Mouse (Mus musculus) ovary, postnatal 14 days (tissue): Measurements from ENCODE around the gene Sorbs1.
A peak's percentile ranks its signal among the peaks of the same experiment; 100 is the strongest.

Experiments used
- DNase-seq: peaks from one replicate; pipeline ENCODE4 v3.0.0; 2022; ENCODE audit warnings: low spot score

Gene Sorbs1

DNA sequence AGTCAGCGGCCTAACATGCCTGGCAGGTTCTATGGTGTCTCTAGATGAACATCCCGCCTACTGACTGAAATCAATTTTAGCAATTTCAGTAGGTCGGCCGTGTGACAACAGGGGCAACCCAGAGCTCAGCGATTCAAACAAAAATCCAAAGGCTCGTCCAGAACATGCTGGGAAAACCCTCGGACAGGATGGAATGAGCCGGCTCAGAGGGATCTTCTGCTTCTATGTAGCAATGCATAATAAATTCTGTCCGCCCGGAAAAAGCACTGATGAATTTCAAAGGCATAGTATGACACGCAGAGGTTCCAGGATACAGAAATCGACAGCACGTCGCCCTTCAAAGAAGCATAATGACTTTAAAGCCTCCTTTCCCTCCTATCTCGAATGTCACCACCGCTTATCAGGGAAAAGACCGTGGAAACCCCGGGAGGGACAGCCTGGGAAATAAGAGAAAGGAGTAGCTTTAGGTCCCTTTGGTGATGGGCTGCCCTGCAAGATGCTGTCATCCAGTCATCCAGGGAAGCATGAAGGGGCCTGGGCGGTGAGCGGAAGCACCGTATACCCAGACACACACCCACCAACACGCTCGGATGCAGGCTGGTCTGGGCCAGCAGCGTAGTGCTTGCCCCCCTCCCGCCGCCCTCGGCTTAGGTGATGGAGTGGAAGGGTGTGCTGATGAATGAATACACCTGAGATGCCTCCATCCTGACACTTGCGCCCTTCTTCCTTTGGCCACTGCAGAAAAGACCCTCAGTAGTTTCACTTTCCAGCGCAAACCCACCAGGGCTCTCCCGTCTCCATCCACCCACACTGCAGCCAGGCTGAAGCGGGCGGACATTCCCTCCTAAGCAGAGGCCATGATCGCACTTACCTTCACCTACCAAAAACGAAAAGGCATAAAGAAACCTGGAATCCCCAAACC is 818 bp downstream of the Sorbs1 start:
- no peak for DNase-seq

DNA sequence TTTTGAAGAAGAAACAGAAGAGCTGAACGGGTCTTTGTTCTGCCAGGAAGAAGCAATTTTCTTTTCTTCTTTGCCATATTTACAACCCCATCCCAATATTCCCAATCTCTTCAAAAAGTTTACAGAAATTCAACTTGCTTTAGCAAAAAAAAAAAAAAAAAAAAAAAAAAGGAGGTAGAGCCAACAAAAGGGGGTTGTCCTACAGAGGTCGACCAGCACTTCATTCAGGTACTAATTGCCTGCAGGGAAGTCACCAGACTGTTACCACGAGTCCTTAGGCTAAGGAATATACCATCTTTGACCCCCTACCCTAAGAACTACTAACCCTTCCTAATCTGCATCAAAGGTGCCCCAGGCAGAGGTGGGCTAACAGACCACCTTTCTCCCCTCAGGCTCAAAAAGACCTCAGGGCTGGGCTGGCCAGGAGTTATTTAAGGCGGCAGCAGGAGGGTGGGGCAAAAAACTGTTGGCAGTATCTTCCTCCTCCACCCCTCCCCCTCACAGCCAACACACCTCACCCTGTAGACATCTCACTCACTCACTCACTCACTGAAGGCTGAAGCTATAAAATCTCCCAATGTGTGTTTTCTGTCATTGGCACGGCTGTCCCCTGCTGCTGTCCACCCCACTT is 1.8 kb downstream of the Sorbs1 start:
- DNase-seq, result no peak

DNA sequence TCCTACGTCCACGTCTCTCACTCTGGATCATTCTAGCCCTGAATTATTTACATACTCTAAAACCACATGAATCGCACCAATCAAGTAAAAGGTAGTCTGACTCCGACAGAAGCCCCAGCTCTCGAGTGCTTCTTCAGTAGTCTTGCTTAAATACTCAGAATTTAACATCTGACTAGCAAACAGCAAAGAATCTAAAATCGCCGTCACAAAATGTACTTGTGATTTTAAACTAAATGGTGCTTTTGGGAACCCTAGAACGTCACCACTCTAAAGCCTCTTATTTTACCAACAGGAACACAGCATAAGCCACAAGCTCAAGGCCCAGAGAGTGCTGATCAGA is 2.5 kb downstream of the Sorbs1 start:
- DNase-seq, result no peak

DNA sequence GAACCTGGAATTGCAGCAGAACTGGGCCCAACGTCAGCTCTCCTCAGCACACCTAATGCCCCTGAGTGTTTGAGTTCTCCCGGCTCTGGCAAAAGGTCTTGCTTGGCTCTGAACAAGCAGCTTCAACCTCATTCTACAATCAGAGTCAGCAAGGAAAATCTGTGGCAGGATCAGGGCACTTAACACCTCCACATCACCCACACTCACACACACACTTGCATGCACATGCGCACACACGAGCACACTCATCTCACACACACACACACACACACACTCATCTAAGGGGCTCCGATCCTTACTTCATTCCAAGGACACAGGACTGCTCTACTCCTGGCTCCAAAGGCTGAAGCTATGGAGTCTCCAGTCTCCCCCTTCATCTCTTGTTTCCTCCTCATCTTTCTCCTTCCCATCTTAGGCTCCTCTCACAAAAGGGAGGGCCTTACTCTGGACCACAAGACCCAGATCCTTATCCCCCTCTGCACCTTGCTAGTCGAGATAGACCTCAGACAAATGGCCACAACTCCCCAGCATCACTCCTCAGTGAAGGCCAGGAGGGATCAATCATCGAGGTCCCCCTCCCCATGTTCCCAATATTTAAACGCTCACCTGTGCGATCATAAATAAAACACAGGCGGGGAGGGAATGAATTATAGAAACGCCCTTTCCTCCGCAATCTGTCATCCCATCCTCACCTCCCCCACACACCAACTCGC is 3.0 kb downstream of the Sorbs1 start:
- no peak for DNase-seq

DNA sequence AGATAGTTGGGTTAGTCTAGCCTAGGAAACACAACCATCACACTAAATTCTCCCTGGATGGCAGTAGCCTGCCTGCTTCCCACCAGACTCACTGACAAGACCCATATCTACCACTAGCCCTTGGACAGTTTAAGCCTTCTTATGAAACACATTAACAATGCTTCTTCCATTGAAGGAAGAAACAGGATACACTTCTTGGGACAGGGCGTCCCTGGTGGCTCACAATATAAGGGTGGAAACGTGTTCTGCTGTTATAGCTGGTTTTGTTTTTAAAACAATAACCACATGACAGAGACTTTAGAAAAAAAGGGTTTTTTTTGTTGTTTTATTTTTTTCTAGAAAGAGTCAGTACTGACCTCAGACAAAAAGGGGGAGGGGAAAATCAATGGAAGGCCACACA is 4.3 kb downstream of the Sorbs1 start:
- no peak for DNase-seq

DNA sequence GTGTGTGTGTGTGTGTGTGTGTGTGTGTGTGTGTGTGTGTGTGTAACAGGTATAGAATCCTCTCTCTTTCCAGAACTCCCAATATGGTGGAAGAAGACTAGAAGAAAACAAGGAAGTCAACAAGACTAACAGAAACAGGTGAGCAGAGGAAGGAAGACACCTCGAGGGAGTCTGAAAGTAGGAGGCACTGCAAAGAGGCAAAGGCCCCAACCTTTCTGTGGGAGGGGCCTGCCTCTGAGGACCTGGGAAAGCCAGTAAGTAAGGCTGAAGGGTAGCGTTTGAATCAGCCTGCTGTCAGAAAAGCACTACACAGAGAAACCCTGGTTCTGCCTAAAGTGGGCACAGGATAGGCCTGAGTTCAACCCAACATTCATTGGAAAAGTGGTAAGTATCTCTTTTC is 4.7 kb downstream of the Sorbs1 start:
- no peak for DNase-seq

- no peak for DNase-seq
These were observed 6.6 kb downstream of the Sorbs1 start for GRCm38 (mm10) chr19:40506965-40507364.

DNA sequence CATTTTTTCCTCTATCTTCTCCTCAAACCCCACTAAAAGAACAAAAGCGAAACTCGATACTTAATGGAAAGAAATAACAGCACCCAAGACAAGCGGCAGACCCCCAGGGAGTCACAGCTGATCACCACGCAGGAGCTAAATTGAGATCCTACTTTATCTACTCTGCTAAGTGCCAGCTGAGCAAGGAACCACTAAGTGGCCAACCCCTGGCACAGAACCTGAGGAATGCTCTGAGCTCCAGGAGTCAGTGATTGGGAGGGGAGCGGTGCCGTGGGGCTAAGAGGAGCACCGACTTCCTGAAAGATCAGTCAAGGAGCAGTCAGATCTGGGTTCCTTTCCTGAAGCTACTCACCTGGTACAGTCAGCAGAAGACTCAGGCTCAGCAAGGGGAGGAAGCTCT is 9.2 kb downstream of the Sorbs1 start:
- DNase-seq, result no peak

- DNase-seq, result no peak
These were observed 13.4 kb downstream of the Sorbs1 start for GRCm38 (mm10) chr19:40499940-40500737.

- DNase-seq, result no peak
These were observed 14.4 kb downstream of the Sorbs1 start for GRCm38 (mm10) chr19:40499141-40499540.

DNA sequence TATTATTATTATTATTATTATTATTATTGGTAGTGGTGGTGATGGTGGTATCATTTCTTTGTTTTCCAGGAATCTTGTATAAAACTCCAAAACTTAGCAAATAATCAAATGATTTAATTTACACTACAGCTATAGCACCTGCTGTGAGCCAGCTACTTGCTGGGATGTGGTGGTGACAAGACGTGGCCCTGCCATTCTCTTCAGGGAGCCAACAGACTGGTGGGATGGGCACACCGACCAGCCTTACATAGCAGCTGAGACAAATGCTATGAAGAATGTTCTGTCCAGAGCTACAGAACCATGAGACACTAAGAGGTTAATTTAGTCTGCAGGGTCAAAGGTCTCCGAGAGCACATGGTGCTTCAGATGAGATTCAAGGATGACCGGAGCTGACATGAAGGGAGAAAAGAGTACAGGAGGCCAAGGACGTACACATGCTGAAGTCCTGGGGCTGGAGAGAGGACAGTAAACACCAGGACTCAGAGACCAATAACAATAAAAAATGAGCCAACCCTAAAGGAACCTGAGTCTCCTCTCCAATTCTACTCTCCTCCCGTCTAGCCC is 15.3 kb downstream of the Sorbs1 start:
- no peak for DNase-seq

- DNase-seq, result no peak
These were observed 16.9 kb downstream of the Sorbs1 start for GRCm38 (mm10) chr19:40496509-40497267.

GRCm38 (mm10) chr19:40496071-40496470 is 17.5 kb downstream of the Sorbs1 start:
- no peak for DNase-seq

DNA sequence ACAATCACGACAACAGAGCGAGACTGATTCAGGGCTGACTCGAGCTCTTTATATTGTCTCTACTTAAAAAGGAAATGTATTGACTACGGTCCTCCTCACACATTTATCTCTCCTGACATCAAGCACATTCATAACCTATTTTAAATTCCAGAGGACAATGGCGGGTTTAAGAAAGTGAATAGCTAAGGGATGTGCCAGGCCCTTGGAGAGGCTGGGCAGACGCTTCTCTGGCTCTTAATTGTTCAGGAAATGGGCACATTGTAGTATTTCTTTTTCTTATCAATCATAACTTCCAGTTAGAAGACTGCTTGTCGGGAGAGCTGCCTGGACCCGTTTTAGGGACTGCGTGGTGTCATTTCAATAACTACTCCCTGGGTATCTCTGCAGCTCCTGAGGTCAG is 20.7 kb downstream of the Sorbs1 start:
- DNase-seq, result no peak

- DNase-seq, result no peak
These were observed 22.1 kb downstream of the Sorbs1 start for GRCm38 (mm10) chr19:40491442-40491841.

- no peak for DNase-seq
These were observed 22.8 kb downstream of the Sorbs1 start for GRCm38 (mm10) chr19:40490765-40491164.

GRCm38 (mm10) chr19:40489633-40490032 is 23.9 kb downstream of the Sorbs1 start:
- DNase-seq, result no peak

- DNase-seq, result no peak
These were observed 24.6 kb downstream of the Sorbs1 start for GRCm38 (mm10) chr19:40488853-40489454.

DNA sequence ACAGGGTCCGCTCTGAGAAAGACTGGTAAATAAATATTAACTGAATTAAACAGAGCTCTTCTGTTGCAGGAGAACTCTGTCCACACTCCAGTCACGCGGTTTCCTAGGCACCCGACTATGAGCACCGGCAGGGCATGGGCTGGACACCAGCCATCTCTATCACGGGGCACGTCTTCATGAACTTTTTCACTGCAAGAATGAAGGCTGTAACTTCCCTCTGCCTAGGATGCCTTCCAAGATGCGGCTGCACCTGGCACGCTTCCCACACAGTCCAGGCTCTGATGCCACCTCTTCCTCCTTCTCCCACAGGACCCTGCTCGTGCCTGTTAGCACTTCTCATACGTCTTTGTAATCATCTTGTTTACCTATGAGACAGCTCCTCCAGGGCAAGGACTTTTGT is 26.0 kb downstream of the Sorbs1 start:
- DNase-seq, result peak; percentile 46

GRCm38 (mm10) chr19:40481115-40481514 is 32.5 kb downstream of the Sorbs1 start:
- no peak for DNase-seq

DNA sequence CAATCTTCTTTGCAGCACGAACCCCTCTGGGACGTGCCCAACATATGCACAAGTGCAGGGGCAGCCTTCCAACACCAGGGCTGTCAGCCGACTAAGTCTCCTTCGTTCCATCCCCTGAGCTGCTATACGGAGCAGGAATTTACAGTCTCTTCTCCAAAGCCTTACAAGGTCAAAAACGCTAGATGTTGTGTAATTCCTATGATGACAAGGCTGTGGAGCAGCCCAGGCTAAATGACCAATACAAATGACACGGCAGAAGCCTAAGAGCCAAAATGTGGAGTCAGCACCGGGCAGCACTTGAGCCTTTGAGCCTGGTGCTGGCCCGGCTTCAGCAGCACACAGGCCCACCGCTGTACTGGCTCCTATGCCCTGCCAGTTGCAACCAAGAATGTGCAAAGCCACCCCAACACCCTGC is 35.4 kb downstream of the Sorbs1 start:
- no peak for DNase-seq
